Comparison of ENCODE assay signal across 8 mouse cellular contexts in genomic region chr14:106011991-106012427, GRCm38 (mm10).
DNase-seq lines count a peak whose midpoint lies in the region; ATAC-seq and TF ChIP-seq lines count a peak whose summit lies in the region.
"Had no signal": no experiment of that assay in that cellular context is flagged by ENCODE, and none has a peak within 500 bp of the region (broad histone marks: within the 10 kb centered on the region; RNA-seq: fewer than 3 reads in every experiment).

No protein-coding gene starts in this region.

- TF ChIP-seq POLR2A in embryonic fibroblast, embryonic 13.5 days (IDR thresholded peaks at IDR 0.05; ENCODE audit: low read depth, low read length), result no peak

- TF ChIP-seq CTCF in embryonic fibroblast, embryonic 13.5 days (IDR thresholded peaks at IDR 0.05; ENCODE audit: borderline replicate concordance, insufficient read depth, low read length), result no peak

- H3K27ac ChIP-seq in embryonic fibroblast, embryonic 13.5 days (ENCODE audit: insufficient read depth, low read length), result peak overlapping the region; percentile 81
- H3K27ac ChIP-seq: neural tube, embryonic 12.5 days had no signal

- DNase-seq in right cerebral cortex, adult 18-20 months, result peak; percentile 41
- no peak for DNase-seq in right cerebral cortex, postnatal 4 days
- DNase-seq in kidney, adult 9 months, result peak; percentile 32
- peak; percentile 69 for DNase-seq in skeletal muscle tissue, adult 2 months (ENCODE audit: low read depth, low spot score)
- DNase-seq in thymus, adult 18-20 months, result no peak

- no peak for ATAC-seq in activated CD4-positive, CD25-positive, alpha-beta regulatory T cell, adult 4 months

- no peak overlapping the region for H3K4me3 ChIP-seq in embryonic fibroblast, embryonic 13.5 days (ENCODE audit: insufficient read depth, low read length)
- H3K4me3 ChIP-seq: neural tube, embryonic 12.5 days had no signal

- peaks cover 3% of the 10 kb centered on the region for H3K4me1 ChIP-seq in embryonic fibroblast, embryonic 13.5 days (ENCODE audit: control insufficient read depth, insufficient read depth, low read length)
- H3K4me1 ChIP-seq: neural tube, embryonic 12.5 days had no signal

Comparison
In these comparisons a context has a peak if more than half of its experiments do, and no peak if none do; other contexts are left out.
1. DNase-seq: peak in right cerebral cortex, adult 18-20 months (single experiment), kidney, adult 9 months (single experiment) and skeletal muscle tissue, adult 2 months (single experiment); none in right cerebral cortex, postnatal 4 days (single experiment) and thymus, adult 18-20 months (0 of 2).